Mouse (Mus musculus): ENCODE results near the gene Dusp7.

DNA sequence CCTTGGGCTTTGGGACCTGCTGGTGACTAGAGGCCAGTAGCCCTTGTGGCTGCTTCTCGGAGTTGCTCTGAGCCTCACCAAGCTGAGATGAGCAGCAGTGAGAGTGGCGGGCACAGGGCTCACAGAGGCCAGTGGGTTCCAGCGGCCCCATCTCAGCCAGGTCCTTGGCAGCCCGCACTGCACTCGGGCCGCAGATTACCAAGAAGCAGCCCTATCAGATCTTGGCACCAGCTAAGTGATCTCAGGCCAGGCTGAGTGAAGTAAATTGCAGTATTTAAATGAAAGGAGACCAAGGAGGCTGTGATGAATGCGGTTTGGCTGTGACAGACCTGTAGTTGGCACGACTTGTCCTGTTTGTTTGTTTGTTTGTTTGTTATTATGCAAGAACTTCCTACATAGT, 25.1 kb downstream of the Dusp7 start:
- TF ChIP-seq CTCF (IDR thresholded peaks at IDR 0.05; ENCODE audit: low read depth, low read length) (no peak), GATA1 (IDR thresholded peaks at IDR 0.05; ENCODE audit: borderline replicate concordance, low read length) (no peak), POLR2AphosphoS5 (IDR thresholded peaks at IDR 0.05; ENCODE audit: insufficient replicate concordance, low read depth, low read length) (no peak), TAL1 (conservative IDR thresholded peaks at IDR 0.05; ENCODE audit: low read depth, low read length) (no peak), GATA2 (IDR thresholded peaks at IDR 0.05; ENCODE audit: borderline replicate concordance, low read depth, low read length) (no peak)

Data from G1E (cell line).